Mouse (Mus musculus): ENCODE measurements around the gene Lsg1.

Gene Lsg1

GRCm38 (mm10) chr16:30587494-30588327 lies at the start of gene Lsg1:
TSS of gene Lsg1 (minus strand) at chr16:30587592.
- peak; percentile 93 for DNase-seq

- no peak for DNase-seq
These were observed 46.7 kb upstream of the Lsg1 start for GRCm38 (mm10) chr16:30633906-30634746.

GRCm38 (mm10) chr16:30629509-30629908 lies 42.1 kb upstream of the Lsg1 start:
- DNase-seq, result no peak

GRCm38 (mm10) chr16:30628401-30628800 lies 41.0 kb upstream of the Lsg1 start:
- no peak for DNase-seq

GRCm38 (mm10) chr16:30627586-30628337 lies 40.4 kb upstream of the Lsg1 start:
- DNase-seq, result no peak

GRCm38 (mm10) chr16:30624640-30625039 lies 37.2 kb upstream of the Lsg1 start:
- DNase-seq, result no peak

- DNase-seq, result no peak
These were observed 36.3 kb upstream of the Lsg1 start for GRCm38 (mm10) chr16:30623645-30624044.

GRCm38 (mm10) chr16:30616281-30616680 lies 28.9 kb upstream of the Lsg1 start:
- DNase-seq, result no peak

GRCm38 (mm10) chr16:30614705-30615317 lies 27.4 kb upstream of the Lsg1 start:
- no peak for DNase-seq

- DNase-seq, result no peak
These were observed 26.7 kb upstream of the Lsg1 start for GRCm38 (mm10) chr16:30614122-30614521.

GRCm38 (mm10) chr16:30613122-30613521 lies 25.7 kb upstream of the Lsg1 start:
- no peak for DNase-seq

- DNase-seq, result no peak
These were observed 23.9 kb upstream of the Lsg1 start for GRCm38 (mm10) chr16:30611331-30611730.

GRCm38 (mm10) chr16:30607868-30608267 lies 20.5 kb upstream of the Lsg1 start:
- no peak for DNase-seq

- DNase-seq, result no peak
These were observed 18.1 kb upstream of the Lsg1 start for GRCm38 (mm10) chr16:30605528-30605927.

GRCm38 (mm10) chr16:30604807-30605137 lies 17.4 kb upstream of the Lsg1 start:
- DNase-seq, result no peak

- DNase-seq, result no peak
These were observed 16.8 kb upstream of the Lsg1 start for GRCm38 (mm10) chr16:30604061-30604806.

- DNase-seq, result no peak
These were observed 16.1 kb upstream of the Lsg1 start for GRCm38 (mm10) chr16:30603531-30603842.

- no peak for DNase-seq
These were observed 15.5 kb upstream of the Lsg1 start for GRCm38 (mm10) chr16:30602684-30603530.

GRCm38 (mm10) chr16:30601946-30602345 lies 14.6 kb upstream of the Lsg1 start:
- no peak for DNase-seq

- DNase-seq, result peak; percentile 59
These were observed 13.8 kb upstream of the Lsg1 start for GRCm38 (mm10) chr16:30601046-30601832.
